Mouse (Mus musculus): ENCODE data around the gene Lrsam1.

Lrsam1 gene

GRCm38 (mm10) chr2:32966689-32967631 is 5.5 kb upstream of the Lrsam1 start:
- DNase-seq (ENCODE audit: low read depth, low spot score): peak; percentile 83

GRCm38 (mm10) chr2:32966184-32966688 is 4.8 kb upstream of the Lrsam1 start:
- DNase-seq (ENCODE audit: low read depth, low spot score): no peak

GRCm38 (mm10) chr2:32965511-32966183 is 4.2 kb upstream of the Lrsam1 start:
- DNase-seq (ENCODE audit: low read depth, low spot score): no peak

DNA sequence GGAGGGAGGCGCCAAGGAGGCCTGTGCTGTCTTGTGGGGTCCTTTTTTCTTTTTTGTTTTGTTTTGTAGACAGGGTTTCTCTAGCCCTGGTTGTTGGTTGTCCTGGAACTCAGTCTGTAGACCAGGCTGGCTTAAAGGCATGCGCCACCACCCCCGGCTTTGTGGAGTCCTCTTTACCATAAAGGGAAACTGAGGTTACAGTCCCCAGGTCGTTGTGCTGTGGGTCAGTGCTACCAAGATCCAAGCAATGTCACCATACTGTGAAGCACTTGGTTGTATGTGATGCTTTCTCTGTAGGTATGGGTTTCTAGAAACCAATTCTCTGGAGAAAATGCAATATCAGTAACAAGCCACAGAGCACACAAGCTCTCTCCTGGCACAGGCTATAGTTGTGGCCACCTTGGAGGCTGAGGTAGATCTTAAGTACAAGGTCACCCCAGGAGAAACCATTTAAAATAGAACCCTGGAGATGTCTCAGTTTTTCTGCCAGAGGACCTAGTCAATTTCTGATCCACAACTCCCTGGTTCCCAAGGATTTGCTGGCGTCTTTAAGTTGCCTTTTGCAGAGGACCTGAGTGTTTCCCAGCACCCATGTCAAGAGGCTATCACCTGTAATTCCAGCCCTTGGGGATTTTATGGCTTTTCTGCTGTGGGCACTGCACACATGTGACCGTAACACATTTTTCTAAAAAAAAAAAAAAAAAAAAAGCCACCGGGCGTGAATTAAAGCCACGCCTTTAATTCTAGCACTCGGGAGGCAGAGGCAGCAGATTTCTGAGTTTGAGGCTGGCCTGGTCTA is 3.4 kb upstream of the Lrsam1 start:
- DNase-seq (ENCODE audit: low read depth, low spot score): no peak

DNA sequence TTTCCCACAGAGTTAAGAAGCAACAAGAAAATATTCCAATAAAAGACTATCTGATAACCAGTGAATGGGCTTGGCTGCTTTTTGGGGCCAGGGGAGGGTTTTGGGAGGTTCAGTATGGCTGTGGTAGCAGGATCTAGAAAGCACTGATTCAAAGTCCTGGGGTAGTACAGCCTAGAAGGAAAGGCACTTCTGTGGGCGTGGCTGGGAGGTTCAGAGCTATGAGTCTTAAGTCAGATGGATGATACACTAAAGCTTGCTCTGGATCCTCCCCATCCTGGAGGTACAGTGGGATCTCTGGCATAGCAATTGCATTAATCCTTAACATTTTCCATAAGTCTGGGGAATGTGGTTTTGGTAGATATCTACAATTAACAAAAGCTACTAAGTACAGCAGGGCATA is 2.6 kb upstream of the Lrsam1 start:
- no peak for DNase-seq (ENCODE audit: low read depth, low spot score)

- no peak for DNase-seq (ENCODE audit: low read depth, low spot score)
Observed at GRCm38 (mm10) chr2:32963544-32963943, 2.1 kb upstream of the Lrsam1 start.

DNA sequence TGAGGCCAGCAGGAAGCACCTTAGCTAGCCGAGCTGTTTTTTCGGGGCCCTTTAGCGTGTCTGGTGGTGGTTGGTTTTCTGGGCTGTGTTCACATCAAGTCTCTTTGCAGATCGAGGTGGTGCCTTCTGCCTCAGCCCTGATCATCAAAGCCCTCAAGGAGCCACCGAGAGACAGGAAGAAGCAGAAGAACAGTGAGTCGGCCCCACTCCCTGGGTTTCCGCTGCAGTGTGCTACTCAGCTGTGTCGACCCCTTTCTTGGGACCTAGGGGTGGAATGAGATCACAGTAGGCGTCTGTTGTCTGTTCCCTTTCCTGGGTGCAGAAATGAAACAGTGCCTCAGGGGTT is 1.4 kb upstream of the Lrsam1 start:
- no peak for DNase-seq (ENCODE audit: low read depth, low spot score)

GRCm38 (mm10) chr2:32962062-32962874 is 854 bp upstream of the Lrsam1 start:
- DNase-seq (ENCODE audit: low read depth, low spot score): no peak

GRCm38 (mm10) chr2:32960273-32960672 is 1.1 kb downstream of the Lrsam1 start:
- DNase-seq (ENCODE audit: low read depth, low spot score): no peak

GRCm38 (mm10) chr2:32957344-32957743 is 4.1 kb downstream of the Lrsam1 start:
- DNase-seq (ENCODE audit: low read depth, low spot score): no peak

DNA sequence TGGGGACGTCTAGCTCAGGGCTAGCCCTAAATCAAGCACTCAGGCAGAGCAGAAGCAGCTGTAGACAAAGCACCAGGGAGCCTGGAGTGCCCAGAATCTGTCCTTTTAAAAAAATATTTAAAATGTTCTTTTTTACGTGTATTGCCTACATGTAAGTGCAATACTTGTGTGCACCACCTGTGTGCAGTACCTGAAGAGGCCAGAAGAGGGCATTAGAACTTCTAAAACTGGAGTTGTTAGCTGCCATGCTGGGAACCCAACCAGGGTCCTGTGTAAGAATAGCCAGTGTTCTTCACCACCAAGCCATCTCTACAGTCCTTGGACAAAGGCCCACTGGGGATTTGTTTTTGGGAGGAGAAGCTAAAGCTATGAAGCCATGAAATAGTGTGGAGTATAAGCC is 6.8 kb downstream of the Lrsam1 start:
- DNase-seq (ENCODE audit: low read depth, low spot score): no peak

GRCm38 (mm10) chr2:32947454-32947853 is 14.0 kb downstream of the Lrsam1 start:
- DNase-seq (ENCODE audit: low read depth, low spot score): no peak

DNA sequence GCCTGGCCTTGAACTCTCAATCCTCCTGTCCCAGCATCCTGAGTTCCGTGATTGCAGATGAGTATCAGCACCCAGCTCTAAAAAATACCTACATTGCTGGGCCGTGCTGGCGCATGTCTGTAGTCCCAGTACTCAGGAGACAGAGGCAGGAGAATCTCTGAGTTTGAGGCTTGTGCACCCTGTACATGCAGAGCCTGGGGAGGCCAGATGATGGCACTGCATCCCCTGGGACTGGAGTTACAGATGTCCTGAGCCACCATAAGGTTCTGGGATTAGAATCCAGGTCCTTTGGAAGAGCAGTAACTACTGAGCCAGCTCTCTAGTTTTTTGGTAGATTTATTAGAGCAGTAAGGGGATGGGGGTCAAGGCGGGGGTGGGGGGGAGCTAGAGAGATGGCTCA is 20.9 kb downstream of the Lrsam1 start:
- no peak for DNase-seq (ENCODE audit: low read depth, low spot score)

DNA sequence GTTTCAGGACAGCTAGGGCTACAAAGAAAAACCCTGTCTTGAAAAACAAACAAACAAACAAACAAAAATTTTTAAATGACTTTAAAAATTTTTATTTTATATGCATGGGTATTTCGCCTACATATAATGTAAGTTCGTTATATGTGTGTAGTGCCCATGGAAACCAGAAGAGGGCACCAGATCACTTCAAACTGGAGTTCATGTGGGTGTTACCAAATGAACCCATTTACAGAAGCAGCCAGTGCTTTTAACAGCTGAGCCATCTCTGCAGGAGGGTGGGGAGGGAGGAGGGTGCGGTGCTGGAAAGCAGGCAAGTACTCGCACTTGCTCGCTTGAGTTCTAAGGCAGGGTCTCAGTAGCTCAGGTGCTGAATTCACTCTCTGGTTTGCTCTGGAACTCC is 22.0 kb downstream of the Lrsam1 start:
- no peak for DNase-seq (ENCODE audit: low read depth, low spot score)

DNA sequence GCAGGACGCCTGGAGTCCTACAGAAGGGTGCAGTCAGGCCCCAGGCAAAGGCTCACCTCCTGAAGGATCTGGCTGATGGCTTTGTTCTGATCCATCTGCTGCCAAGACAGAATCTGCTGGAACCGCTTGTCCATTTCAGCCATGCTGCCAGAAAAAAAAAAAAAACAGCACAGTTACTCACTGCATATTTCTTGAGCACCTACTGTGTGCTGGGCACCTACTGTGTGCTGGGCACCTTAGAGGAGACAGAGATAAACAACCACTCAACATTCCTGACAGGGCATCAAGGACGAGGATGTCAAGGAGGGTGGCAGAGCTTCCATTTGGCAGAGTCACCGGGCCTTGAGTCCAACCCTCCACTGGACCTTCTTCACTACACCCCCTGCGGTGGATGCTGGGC is 22.7 kb downstream of the Lrsam1 start:
- DNase-seq (ENCODE audit: low read depth, low spot score): no peak

DNA sequence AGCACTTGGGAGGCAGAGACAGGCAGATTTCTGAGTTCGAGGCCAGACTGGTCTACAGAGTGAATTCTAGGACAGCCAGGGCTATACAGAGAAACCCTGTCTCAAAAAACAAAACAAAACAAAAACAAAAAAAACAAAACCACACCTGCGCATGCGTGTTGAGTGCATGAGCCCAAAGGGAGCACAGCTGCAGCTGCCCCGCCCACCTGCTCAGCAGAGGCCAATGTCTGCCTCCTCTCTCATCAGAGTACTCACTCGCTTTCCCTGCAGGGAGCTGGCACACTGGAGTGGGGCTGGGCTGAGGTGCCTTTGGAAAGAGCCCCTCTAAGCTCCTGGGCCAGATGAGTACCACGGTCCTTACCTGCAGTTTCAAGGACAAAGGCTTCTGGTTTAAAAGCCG is 29.7 kb downstream of the Lrsam1 start:
- DNase-seq (ENCODE audit: low read depth, low spot score): no peak

- DNase-seq (ENCODE audit: low read depth, low spot score): no peak
Observed at GRCm38 (mm10) chr2:32928947-32929829, 32.2 kb downstream of the Lrsam1 start.

DNA sequence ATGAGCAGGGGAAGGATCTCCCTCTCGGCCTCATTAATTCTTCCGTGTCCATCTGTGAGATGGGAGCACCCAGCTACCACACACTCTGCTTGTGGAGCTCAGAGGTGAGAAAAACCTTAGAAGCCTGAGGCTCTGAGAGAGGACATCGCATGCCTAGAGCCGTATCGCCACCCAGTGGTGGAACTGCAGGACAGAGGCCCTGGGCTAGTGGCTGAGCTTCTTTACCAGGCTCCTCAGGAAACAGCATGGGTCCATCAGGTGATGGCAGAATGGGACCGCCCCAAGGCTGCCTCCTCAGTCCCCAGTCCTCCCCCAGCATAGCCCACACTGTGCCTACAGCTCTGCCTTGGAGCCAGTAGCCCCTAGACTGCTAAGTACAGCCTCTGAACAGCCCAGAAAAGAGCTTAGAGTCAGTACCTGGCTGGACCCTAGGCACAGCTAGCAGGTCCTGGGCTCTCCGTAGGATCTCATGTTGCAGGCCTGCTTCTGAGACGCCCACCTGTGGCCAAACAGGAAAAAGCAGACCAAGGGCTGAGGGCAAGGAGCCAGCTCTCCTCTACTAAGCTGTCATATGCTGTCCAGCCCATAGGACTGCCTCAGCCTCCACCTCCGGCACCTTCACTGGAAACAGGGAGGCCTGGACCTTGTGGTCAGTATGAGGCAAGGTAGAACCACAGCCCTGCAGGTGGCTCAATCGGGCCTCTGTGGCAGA is 33.0 kb downstream of the Lrsam1 start:
- peak; percentile 48 for DNase-seq (ENCODE audit: low read depth, low spot score)

DNA sequence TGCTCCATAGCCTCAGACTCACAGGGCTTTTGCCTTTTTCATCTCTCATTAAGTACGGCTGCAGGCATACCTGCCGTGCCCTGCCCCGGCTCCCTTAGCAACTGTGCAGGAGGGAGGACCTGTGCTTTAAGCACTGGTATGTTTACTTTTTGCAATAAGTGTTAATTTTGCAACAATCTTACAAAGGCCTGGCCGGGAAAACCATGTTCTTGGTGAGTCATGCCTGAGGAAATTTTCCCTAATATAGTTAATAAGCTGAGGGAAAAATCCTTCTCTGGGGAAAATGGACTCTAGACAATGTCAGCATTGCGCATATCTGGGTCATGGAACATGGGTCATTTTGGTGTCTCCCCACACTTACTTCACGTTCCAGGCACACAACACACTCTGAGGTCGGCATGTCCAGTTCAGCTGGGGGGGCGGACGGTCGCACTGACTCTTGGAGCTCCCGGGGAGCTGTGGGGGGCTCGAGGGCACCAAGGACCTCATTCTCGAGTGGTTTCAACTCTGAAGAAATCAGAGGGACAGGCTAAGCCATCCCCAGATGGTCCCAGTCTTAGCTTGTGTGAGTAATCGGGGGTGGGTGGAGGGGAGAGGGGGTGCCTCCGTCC is 33.7 kb downstream of the Lrsam1 start:
- DNase-seq (ENCODE audit: low read depth, low spot score): no peak
